Mouse (Mus musculus) midbrain, embryonic 13.5 days (tissue): ENCODE measurements around the gene Tktl2. TPM values are rescaled to one million over a fixed set of nuclear protein-coding genes. Genes with fewer than 3 reads are reported as not detected.

Source experiments
- ATAC-seq: fragments of 200-750 bp; cut with Nextera tagmentation; 2 replicates; pipeline ENCODE4 v1.8.0; 2017; ENCODE audit warnings: mild to moderate bottlenecking, moderate TSS enrichment, moderate library complexity
- H3K27ac ChIP-seq: fragments of 300-500 bp; sonication (generic); 2 replicates; pipeline ENCODE4 v1.5.1; 2015; ENCODE audit warnings: inconsistent platforms, mild to moderate bottlenecking, moderate library complexity
- H3K27me3 ChIP-seq: fragments of 300-500 bp; sonication (generic); 2 replicates; pipeline ENCODE4 v1.6.1; 2015; ENCODE audit warnings: mild to moderate bottlenecking, inconsistent platforms
- H3K36me3 ChIP-seq: fragments of 300-500 bp; sonication (generic); 2 replicates; pipeline ENCODE4 v1.6.1; 2015; ENCODE audit warnings: mild to moderate bottlenecking, inconsistent platforms
- H3K4me1 ChIP-seq: fragments of 300-500 bp; sonication (generic); replicated peaks from 2 replicates; pipeline ENCODE4 v1.6.1; 2015; ENCODE audit warnings: inconsistent platforms
- H3K4me2 ChIP-seq: fragments of 300-500 bp; sonication (generic); replicated peaks from 2 replicates; pipeline ENCODE4 v1.6.1; 2015; ENCODE audit warnings: moderate library complexity, mild to moderate bottlenecking, inconsistent platforms
- H3K4me3 ChIP-seq: fragments of 300-500 bp; sonication (generic); replicated peaks from 2 replicates; pipeline ENCODE4 v1.5.1; 2015; ENCODE audit warnings: mild to moderate bottlenecking, inconsistent platforms
- H3K9ac ChIP-seq: fragments of 300-500 bp; sonication (generic); replicated peaks from 2 replicates; pipeline ENCODE4 v1.6.1; 2015; ENCODE audit warnings: mild to moderate bottlenecking, inconsistent platforms
- H3K9me3 ChIP-seq: fragments of 300-500 bp; sonication (generic); 2 replicates; pipeline ENCODE4 v1.6.1; 2016; ENCODE audit warnings: mild to moderate bottlenecking, inconsistent platforms
- WGBS: fragments of 180-500 bp; shearing (Covaris S2); methylation state at CpG from one replicate; pipeline ENCODE4 v1.1.7; 2015; 5-methylcytosine and 5-hydroxymethylcytosine counted together
- polyA plus RNA-seq: library from polyadenylated mRNA; unstranded; fragments of >200 nt; fragmentation: Nextera tagmentation; extraction: Ambion mirVana; gene quantifications from 2 replicates; pipeline ENCODE4 v1.2.1, GENCODE M21; 2015

Tktl2 gene
- polyA plus RNA-seq, 1 experiment from 2014 or later = 0.03 TPM

DNA sequence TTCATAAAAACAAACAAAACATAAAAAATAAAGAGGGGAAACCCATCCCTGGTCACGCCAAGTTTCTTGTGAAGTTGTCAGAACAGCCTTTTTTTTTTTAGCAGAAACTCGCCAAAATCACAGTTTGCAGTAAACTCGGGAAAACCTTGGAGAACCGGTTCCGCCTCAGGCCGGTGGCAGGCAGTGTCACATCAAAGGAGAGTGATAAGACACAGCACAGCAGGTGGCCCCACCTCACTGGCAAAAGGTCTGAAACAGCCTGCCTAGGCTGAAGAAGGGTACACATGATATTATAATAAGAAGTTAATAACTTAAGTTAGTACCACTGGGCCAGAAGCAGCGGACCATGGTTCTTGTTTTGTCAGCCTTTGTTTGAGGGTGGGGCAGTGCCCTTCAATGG lies 38.5 kb downstream of the Tktl2 start:
- no peaks in the 10 kb centered on the region for H3K4me1 ChIP-seq
- no peaks in the 10 kb centered on the region for H3K9me3 ChIP-seq
- no peak overlapping the region for H3K4me2 ChIP-seq
- WGBS = 34% methylated on average over 7 of the region's 7 CpGs
- H3K9ac ChIP-seq = no peak overlapping the region
- no peak overlapping the region for H3K27ac ChIP-seq
- ATAC-seq = no peak
- no peaks in the 10 kb centered on the region for H3K36me3 ChIP-seq
- no peaks in the 10 kb centered on the region for H3K27me3 ChIP-seq
- no peak overlapping the region for H3K4me3 ChIP-seq

Other genes with a start within 250 kb of the Tktl2 start
- gene Tma16, start 25.2 kb upstream of the Tktl2 start, polyA plus RNA-seq = 11.0 and 11.8 TPM in 2 replicates
- 0.67 and 0.68 TPM in 2 replicates for gene Npy5r, start 176.4 kb downstream of the Tktl2 start, polyA plus RNA-seq
- gene Npy1r, start 185.4 kb downstream of the Tktl2 start, polyA plus RNA-seq = 3.2 and 3.4 TPM in 2 replicates